Mouse (Mus musculus) mature B cell (primary cell): Measurements from ENCODE around the gene Kif16b.

ENCODE experiments used
- in situ Hi-C: fragments of 300-500 bp; cut with MboI; formaldehyde crosslinking; loops from 2 replicates; pipeline ENCODE4 v1.14.3; 2019

Gene Kif16b

GRCm38 (mm10) chr2:142900862-142901805 is at the start of gene Kif16b:
Kif16b (minus strand) TSS chr2:142901531.
- in situ Hi-C loops, result no loop called here

- in situ Hi-C loops, result no loop called here
Observed at GRCm38 (mm10) chr2:142940899-142941642, 39.7 kb upstream of the Kif16b start.

GRCm38 (mm10) chr2:142930445-142930844 is 29.1 kb upstream of the Kif16b start:
- in situ Hi-C loops, result no loop called here

GRCm38 (mm10) chr2:142929226-142930112 is 28.1 kb upstream of the Kif16b start:
- in situ Hi-C loops, result no loop called here

DNA sequence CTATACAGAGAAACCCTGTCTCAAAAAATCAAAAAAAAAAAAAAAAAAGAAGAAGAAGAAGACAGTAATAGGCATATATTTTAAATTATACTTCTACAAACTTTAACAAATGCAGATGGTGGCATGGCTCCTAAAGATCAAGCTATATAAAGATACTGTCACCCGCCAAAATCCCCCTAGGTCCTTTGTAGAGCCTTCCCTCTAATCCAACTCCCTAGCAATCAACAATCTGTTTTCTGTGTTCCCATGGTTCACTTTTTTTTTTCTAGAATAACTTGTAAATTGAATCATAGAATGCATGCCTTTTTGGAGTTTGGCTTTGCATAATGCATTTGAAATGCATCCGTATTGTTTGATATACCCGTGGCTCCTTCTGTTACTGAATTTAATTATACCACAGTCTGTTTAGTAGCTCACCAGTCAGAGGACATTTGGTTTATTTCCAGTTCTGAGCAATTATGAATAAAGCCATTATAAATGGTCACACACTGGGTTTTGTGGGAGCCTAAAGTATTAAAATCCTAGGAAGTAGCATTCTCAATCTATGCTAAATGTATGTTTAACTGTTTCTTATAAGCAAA is 9.6 kb upstream of the Kif16b start:
- in situ Hi-C loops, result no loop called here

DNA sequence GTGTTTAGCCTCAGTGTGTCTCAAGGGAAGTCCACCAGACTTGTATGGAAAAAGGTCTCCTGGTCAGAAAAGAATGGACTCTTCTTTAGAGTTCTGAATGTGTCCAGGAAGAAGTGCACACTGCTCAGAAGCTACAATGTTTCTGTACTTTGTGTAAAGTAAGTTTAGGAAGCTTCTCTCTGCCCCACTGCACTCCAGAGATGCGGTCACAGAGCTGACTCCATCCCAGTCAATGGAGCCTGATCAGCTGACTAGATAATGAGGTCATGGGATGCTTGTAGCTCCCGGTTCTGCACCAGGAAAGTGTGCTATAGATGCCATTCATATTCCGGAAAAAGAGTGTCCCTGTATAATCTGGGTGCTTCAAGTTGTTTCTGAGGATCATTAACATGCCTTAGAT is 7.9 kb upstream of the Kif16b start:
- in situ Hi-C loops, result no loop called here

GRCm38 (mm10) chr2:142907056-142907455 is 5.7 kb upstream of the Kif16b start:
- in situ Hi-C loops, result no loop called here

- in situ Hi-C loops, result no loop called here
Observed at GRCm38 (mm10) chr2:142902905-142903895, 1.9 kb upstream of the Kif16b start.

DNA sequence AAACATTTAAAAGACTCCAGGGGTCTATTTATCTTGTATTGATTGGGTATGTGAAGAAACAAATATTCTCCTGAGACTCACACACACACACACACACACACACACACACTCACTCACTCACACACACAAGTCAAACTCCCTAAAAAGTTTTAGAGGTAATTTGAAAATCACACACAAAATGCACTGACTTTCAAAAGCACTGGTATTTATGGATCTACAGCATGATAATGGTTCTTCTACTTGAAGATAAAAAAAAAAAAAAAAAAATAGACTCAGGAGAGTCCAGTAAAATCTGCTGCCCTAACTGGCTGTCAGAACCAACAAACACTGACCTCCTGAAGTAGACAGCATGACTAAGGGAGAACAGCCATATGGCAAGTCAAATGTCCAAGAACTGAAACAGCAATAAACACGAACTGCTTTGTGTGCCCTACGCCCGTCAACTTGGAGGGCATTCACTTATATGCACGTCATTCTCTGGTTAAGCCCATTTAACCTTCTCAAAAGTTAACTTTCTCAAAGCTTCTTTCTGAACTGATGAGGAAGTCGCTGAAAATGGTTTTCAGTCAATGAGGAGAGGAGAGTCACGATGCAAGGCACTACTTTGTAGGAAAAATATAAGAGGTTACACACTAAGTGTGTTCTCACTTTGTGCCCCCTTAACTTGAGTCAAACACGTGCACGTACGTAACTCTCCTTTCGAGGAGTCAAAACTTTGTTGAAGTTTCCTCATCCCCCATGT is 1.0 kb downstream of the Kif16b start:
- in situ Hi-C loops, result no loop called here

GRCm38 (mm10) chr2:142893780-142894179 is 7.6 kb downstream of the Kif16b start:
- in situ Hi-C loops, result no loop called here

GRCm38 (mm10) chr2:142891283-142891682 is 10.0 kb downstream of the Kif16b start:
- in situ Hi-C loops, result no loop called here

- in situ Hi-C loops, result no loop called here
Observed at GRCm38 (mm10) chr2:142884456-142884855, 16.9 kb downstream of the Kif16b start.

- in situ Hi-C loops, result no loop called here
Observed at GRCm38 (mm10) chr2:142883625-142883994, 17.7 kb downstream of the Kif16b start.

GRCm38 (mm10) chr2:142882871-142883624 is 18.3 kb downstream of the Kif16b start:
- in situ Hi-C loops, result no loop called here

GRCm38 (mm10) chr2:142882466-142882865 is 18.9 kb downstream of the Kif16b start:
- in situ Hi-C loops, result no loop called here

DNA sequence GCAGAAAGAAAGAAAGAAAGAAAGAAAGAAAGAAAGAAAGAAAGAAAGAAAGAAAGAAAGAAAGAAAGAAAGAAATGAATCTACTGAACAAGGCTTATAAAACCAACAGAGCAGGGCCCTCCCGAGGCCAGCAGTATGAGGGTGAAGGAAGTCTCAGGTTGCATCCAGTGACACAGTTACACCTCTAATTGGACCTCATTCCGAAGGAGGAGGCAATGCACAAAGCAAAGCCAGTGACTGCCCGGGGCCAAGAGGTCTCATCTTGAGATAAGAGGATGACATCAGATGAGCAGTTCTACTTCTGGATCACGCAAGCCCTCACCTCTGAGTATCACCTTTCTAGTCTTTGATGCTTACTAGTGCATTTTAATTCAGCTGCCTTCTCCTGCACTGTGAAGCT is 20.2 kb downstream of the Kif16b start:
- in situ Hi-C loops, result no loop called here

DNA sequence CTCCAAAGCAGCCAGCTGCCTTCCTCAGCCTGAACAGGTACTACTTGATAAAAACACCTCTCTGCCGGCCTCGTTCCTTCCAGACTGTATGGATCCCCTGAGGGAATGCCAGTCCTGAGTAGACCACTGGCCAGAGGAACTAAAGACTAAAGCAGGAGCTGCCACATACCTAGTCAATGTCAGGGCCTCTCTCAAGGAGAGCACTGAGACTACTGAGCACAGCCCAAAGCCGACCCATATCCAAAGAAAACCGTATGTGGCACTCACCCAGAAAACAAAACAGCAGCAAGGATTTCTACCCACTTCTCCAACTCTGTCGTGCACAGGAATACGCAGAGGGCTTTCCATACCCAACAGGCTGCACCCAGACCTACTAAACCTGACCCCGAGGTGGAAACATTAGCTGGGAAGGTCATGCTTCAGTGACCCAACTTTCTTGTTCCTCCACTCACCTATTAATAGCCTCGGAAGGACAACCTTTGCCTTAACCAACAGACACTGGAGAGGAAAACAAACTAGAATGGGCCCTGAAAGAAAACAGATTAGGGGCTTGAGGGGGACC is 22.0 kb downstream of the Kif16b start:
- in situ Hi-C loops, result no loop called here

DNA sequence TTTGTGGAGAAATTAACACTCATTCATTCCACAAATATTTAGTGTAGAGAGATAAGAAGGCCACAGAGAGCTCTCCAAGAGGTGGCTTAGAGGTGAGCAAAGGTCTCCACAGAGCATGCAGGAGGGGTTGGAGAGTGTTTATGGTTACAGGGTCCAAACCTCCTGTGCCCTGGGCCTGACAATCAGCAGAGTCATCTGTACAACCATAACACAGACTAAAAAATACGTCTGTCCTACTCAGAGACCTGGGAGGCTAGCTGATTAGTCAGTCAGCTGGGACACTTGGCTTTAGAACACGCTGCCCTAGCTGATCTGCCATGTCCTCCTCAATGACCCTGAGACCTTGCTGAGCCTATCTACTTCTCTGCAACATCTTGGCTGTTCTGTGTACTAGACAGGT is 24.7 kb downstream of the Kif16b start:
- in situ Hi-C loops, result no loop called here

DNA sequence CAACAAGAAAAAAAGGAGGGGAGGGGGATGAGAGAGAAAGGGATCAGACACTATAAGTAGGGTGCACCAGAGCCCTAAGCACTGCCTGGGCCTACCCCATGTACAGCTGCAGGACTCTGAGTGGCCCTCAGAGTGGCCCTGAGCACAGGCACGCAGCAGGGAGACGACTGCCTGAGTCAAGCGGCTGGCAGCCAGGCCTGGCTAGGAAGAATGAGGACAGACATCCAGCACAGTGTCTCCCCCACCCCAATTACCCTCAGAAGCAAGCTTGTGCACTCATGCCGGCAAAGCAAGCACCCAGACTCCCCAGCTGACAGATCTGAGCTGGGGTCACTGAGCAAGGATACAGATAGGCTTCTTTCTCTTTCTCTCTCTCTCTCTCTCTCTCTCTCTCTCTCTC is 25.4 kb downstream of the Kif16b start:
- in situ Hi-C loops, result no loop called here
